Mouse (Mus musculus) embryonic facial prominence, embryonic 13.5 days (tissue): ENCODE measurements at regions not wholly inside any gene's neighbourhood (a gene's known extent, or its start where the extent isn't known, plus 50 kb on each side); places are given as distances from the start of the nearest gene placed in this dataset.

Source experiments
- ATAC-seq: fragments of 200-750 bp; cut with Nextera tagmentation; 2 replicates; pipeline ENCODE4 v1.8.0; 2017; ENCODE audit warnings: low read depth; ENCODE audit not compliant: insufficient number of reproducible peaks, insufficient read depth, low FRiP score, low TSS enrichment
- H3K27ac ChIP-seq: fragments of 300-500 bp; sonication (generic); 2 replicates; pipeline ENCODE4 v1.5.1; 2015; ENCODE audit warnings: moderate library complexity, mild to moderate bottlenecking, inconsistent platforms
- H3K27me3 ChIP-seq: fragments of 300-500 bp; sonication (generic); 2 replicates; pipeline ENCODE4 v1.6.1; 2015; ENCODE audit warnings: mild to moderate bottlenecking, inconsistent platforms
- H3K36me3 ChIP-seq: fragments of 300-500 bp; sonication (generic); 2 replicates; pipeline ENCODE4 v1.6.1; 2015; ENCODE audit warnings: mild to moderate bottlenecking, inconsistent platforms
- H3K4me1 ChIP-seq: fragments of 300-500 bp; sonication (generic); 2 replicates; pipeline ENCODE4 v1.6.1; 2015; ENCODE audit warnings: inconsistent platforms
- H3K4me2 ChIP-seq: fragments of 300-500 bp; sonication (generic); 2 replicates; pipeline ENCODE4 v1.6.1; 2015; ENCODE audit warnings: moderate library complexity, mild to moderate bottlenecking, inconsistent platforms
- H3K4me3 ChIP-seq: fragments of 300-500 bp; sonication (generic); 2 replicates; pipeline ENCODE4 v1.5.1; 2015; ENCODE audit warnings: mild to moderate bottlenecking, inconsistent platforms
- H3K9ac ChIP-seq: fragments of 300-500 bp; sonication (generic); 2 replicates; pipeline ENCODE4 v1.6.1; 2015; ENCODE audit warnings: mild to moderate bottlenecking, inconsistent platforms
- H3K9me3 ChIP-seq: fragments of 300-500 bp; sonication (generic); 2 replicates; pipeline ENCODE4 v1.6.1; 2016; ENCODE audit warnings: inconsistent platforms
- WGBS: fragments of 180-500 bp; shearing (Covaris S2); methylation state at CpG from one replicate; pipeline ENCODE4 v1.1.7; 2015; ENCODE audit warnings: mixed read lengths; 5-methylcytosine and 5-hydroxymethylcytosine counted together

- Histone ChIP-seq H3K4me3 (no peak overlapping the region), H3K27me3 (no peaks in the 10 kb centered on the region), H3K27ac (no peak overlapping the region), H3K4me2 (no peak overlapping the region), H3K9ac (no peak overlapping the region), H3K4me1 (no peaks in the 10 kb centered on the region), H3K9me3 (no peaks in the 10 kb centered on the region), H3K36me3 (no peaks in the 10 kb centered on the region)
- no peak for ATAC-seq
- WGBS: 71% methylated on average over 2 of the region's 2 CpGs
Measured at GRCm38 (mm10) chr13:80188734-80189133, 694.5 kb upstream of the Arrdc3 start.

DNA sequence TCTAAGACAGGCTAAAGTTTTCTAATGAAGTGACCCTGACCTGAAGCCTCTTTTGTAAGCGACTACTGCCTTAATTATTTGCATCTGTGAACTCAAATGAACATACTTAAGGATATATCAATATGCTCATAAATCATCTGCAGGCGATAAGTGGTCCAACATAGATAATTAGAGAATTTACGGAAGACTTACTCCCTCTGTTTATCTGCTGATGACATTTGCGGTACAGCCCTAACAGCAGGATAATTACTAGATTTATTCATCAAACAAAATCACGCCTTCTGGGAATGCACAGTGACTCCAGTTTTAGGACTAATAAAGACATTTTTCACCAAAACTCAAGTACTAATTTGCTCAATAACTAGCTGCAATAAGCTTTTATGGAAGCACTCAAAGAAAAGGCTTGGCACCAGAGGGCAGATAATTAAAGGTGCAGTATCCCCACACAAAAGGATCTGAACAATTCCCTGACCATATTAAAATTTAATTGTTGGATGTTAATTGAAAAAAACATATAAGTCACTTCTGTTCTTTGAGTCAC lies 688.0 kb upstream of the Arrdc3 start:
- 57% methylated on average over 5 of the region's 5 CpGs for WGBS
- Histone ChIP-seq H3K27me3 (no peaks in the 10 kb centered on the region), H3K4me1 (no peaks in the 10 kb centered on the region), H3K9me3 (no peaks in the 10 kb centered on the region), H3K4me2 (no peak overlapping the region), H3K4me3 (no peak overlapping the region), H3K27ac (no peak overlapping the region), H3K9ac (no peak overlapping the region), H3K36me3 (no peaks in the 10 kb centered on the region)
- no peak for ATAC-seq

DNA sequence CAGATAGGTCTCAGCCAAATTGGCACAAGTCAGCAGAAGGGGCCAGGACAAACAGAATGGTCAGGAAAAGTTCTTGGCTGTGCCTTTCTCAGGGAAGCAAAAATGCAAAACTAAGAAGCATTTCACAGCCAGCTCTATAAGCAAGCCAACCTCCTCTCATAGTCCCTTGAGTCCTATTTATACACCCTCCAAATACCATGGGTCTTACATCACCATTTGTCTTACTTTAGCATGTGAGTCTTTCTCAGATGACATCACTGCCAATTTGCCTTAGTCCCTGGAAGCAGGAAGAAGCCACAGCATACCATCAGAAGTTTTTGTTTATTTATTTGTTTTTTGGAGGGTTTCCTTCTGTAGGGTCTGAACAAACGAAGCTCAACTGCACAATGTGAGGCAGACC lies 659.1 kb upstream of the Arrdc3 start:
- no peaks in the 10 kb centered on the region for H3K4me1 ChIP-seq
- no peaks in the 10 kb centered on the region for H3K36me3 ChIP-seq
- no peak overlapping the region for H3K27ac ChIP-seq
- no peak overlapping the region for H3K9ac ChIP-seq
- H3K9me3 ChIP-seq: no peaks in the 10 kb centered on the region
- WGBS: 63% methylated on average over 1 of the region's 1 CpGs
- H3K4me2 ChIP-seq: no peak overlapping the region
- H3K4me3 ChIP-seq: no peak overlapping the region
- H3K27me3 ChIP-seq: no peaks in the 10 kb centered on the region
- ATAC-seq: no peak

GRCm38 (mm10) chr13:80231381-80231780 lies 651.8 kb upstream of the Arrdc3 start:
- Histone ChIP-seq H3K27me3 (no peaks in the 10 kb centered on the region), H3K9me3 (no peaks in the 10 kb centered on the region), H3K4me2 (no peak overlapping the region), H3K4me3 (no peak overlapping the region), H3K9ac (no peak overlapping the region), H3K4me1 (no peaks in the 10 kb centered on the region), H3K36me3 (no peaks in the 10 kb centered on the region), H3K27ac (no peak overlapping the region)
- ATAC-seq: no peak

DNA sequence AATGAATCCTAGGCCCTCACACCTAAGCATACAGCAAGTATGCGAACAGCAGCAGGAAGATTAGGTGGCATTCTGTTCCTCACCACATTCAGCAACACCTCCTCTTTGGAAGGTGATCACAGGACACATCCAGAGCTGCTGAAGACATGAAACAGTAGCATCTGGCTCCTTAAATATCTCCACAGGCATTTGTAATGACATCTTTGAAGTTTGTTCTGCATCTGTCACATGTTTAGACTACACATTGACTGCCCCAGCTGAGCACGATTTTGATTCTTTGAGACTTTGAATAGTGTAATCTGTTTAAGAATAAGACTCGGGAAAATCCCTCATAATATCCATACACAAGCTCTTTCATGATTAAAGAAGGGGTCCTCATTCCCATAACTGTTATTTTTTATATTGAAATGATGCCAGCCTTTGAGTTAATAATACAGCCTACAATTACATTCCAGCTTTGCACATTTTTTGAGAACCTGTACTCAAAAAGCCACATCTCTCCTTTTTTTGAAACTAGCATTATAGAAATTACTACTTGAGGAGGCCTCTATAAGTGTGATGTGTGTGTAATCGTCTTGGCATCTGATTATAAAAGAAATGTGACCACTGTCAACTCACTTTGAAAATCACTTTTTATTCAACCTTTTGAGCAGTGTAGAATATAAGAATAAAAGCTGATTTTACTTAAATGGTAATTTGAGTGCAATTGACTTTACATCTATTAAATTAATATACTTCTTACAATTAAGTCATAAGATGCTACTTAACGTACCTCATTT lies 647.7 kb upstream of the Arrdc3 start:
- WGBS: 60% methylated on average over 5 of the region's 5 CpGs
- no peak for ATAC-seq
- H3K4me1 ChIP-seq: no peaks in the 10 kb centered on the region
- H3K36me3 ChIP-seq: no peaks in the 10 kb centered on the region
- H3K9ac ChIP-seq: no peak overlapping the region
- H3K4me3 ChIP-seq: no peak overlapping the region
- no peaks in the 10 kb centered on the region for H3K9me3 ChIP-seq
- H3K27me3 ChIP-seq: no peaks in the 10 kb centered on the region
- no peak overlapping the region for H3K4me2 ChIP-seq
- no peak overlapping the region for H3K27ac ChIP-seq

- ATAC-seq: no peak
- no peaks in the 10 kb centered on the region for H3K36me3 ChIP-seq
- H3K4me3 ChIP-seq: no peak overlapping the region
- no peaks in the 10 kb centered on the region for H3K4me1 ChIP-seq
- 93% methylated on average over 2 of the region's 2 CpGs for WGBS
- H3K9me3 ChIP-seq: no peaks in the 10 kb centered on the region
- no peak overlapping the region for H3K9ac ChIP-seq
- no peaks in the 10 kb centered on the region for H3K27me3 ChIP-seq
- no peak overlapping the region for H3K4me2 ChIP-seq
- no peak overlapping the region for H3K27ac ChIP-seq
Measured at GRCm38 (mm10) chr13:80262826-80263225, 620.4 kb upstream of the Arrdc3 start.

- Histone ChIP-seq H3K4me3 (no peak overlapping the region), H3K9ac (no peak overlapping the region), H3K27me3 (no peaks in the 10 kb centered on the region), H3K27ac (no peak overlapping the region), H3K36me3 (no peaks in the 10 kb centered on the region), H3K9me3 (no peaks in the 10 kb centered on the region), H3K4me2 (no peak overlapping the region), H3K4me1 (no peaks in the 10 kb centered on the region)
- 95% methylated on average over 4 of the region's 4 CpGs for WGBS
- no peak for ATAC-seq
Measured at GRCm38 (mm10) chr13:80267131-80267530, 616.1 kb upstream of the Arrdc3 start.

DNA sequence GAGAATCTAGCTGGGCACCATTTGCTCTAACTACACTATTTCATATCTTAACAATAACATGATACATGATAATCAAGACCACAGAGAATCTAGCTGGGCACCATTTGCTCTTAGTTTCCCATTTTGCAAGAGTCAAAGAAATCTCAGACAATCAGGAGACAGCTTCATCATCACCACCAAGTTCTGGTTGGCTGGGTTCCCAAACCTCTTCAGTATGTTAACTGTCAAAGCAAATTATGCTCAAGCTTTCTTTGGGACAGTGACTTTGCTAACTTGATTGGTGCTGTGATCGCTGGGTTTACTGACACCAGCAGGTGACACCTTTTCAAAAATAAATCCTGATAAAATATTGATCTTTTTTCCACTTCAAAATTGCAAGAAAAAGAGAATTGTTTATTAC lies 609.2 kb upstream of the Arrdc3 start:
- WGBS: 81% methylated on average over 1 of the region's 1 CpGs
- Histone ChIP-seq H3K27me3 (no peaks in the 10 kb centered on the region), H3K4me2 (no peak overlapping the region), H3K4me3 (no peak overlapping the region), H3K4me1 (no peaks in the 10 kb centered on the region), H3K9ac (no peak overlapping the region), H3K36me3 (no peaks in the 10 kb centered on the region), H3K9me3 (no peaks in the 10 kb centered on the region), H3K27ac (no peak overlapping the region)
- ATAC-seq: no peak

DNA sequence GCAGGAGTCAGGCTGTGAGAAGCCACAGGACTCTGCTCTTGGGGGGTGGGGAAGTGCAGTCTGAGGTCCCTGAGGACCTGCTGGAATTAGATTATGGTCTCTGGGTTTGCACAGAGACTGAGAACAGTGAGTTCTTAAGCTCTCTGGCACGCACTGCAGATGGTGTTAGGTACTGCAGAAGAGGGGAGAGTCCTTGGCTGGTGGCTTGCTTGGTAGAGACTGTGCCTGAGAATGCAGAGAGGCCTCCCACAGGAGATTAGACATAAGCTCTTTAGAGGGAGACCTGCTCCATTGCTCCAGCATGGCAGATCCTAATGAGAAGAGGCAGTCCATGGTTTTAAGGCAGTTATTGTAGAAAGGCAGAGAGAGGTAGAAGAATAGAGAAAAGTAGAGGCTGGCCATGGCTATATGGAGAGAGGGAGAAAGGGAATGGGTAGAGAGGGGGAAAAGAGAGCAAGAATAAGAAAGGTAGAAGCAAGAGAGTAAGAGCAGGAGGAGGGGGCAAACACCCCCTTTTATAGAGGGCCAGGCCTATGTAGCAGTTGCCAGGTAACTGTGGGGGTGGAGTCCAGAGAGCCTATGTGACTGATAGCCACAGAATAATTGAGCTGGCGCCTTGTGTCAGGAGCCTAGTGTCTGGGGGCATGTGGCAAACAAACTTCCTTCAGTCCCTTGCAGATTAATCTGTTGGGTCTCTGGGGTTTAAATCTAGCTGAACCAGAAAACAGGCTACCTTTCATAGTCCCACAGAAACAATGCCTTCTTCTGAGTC lies 591.3 kb upstream of the Arrdc3 start:
- H3K4me3 ChIP-seq: no peak overlapping the region
- H3K4me2 ChIP-seq: no peak overlapping the region
- no peaks in the 10 kb centered on the region for H3K9me3 ChIP-seq
- no peaks in the 10 kb centered on the region for H3K27me3 ChIP-seq
- no peak overlapping the region for H3K9ac ChIP-seq
- no peak overlapping the region for H3K27ac ChIP-seq
- H3K36me3 ChIP-seq: no peaks in the 10 kb centered on the region
- WGBS: 61% methylated on average over 2 of the region's 2 CpGs
- ATAC-seq: no peak
- H3K4me1 ChIP-seq: no peaks in the 10 kb centered on the region

DNA sequence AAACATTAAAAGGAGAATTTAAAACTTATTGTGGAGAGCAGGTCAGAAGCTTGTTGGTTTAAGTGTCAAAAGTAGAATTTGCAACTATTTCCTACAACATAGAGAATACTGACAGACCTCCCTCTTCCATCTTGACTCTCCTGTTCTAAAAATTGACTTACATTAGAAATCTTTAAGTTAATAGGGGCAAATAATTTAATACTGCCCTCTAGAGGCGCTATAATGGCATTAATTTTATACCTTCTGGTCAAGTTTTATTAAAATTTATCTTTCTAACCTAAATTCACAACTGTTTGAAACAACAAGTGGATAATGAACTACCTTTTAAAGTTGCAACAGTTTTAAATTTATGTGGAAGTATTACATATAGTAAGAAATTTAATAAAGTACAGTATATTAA lies 587.5 kb upstream of the Arrdc3 start:
- Histone ChIP-seq H3K4me1 (no peaks in the 10 kb centered on the region), H3K4me3 (no peak overlapping the region), H3K4me2 (no peak overlapping the region), H3K9me3 (no peaks in the 10 kb centered on the region), H3K27ac (no peak overlapping the region), H3K27me3 (no peaks in the 10 kb centered on the region), H3K9ac (no peak overlapping the region), H3K36me3 (no peaks in the 10 kb centered on the region)
- 2% methylated on average over 1 of the region's 1 CpGs for whole genome bisulfite sequencing
- no peak for ATAC-seq

- H3K27me3 ChIP-seq: no peaks in the 10 kb centered on the region
- H3K4me2 ChIP-seq: no peak overlapping the region
- no peak overlapping the region for H3K27ac ChIP-seq
- H3K9me3 ChIP-seq: no peaks in the 10 kb centered on the region
- H3K9ac ChIP-seq: no peak overlapping the region
- no peaks in the 10 kb centered on the region for H3K36me3 ChIP-seq
- WGBS: 79% methylated on average over 5 of the region's 5 CpGs
- no peak overlapping the region for H3K4me3 ChIP-seq
- no peak for ATAC-seq
- no peaks in the 10 kb centered on the region for H3K4me1 ChIP-seq
Measured at GRCm38 (mm10) chr13:80334073-80334704, 549.0 kb upstream of the Arrdc3 start.
